Mouse (Mus musculus) MEL (cell line): ENCODE results near the gene Bpifa1. TPM values are rescaled to one million over a fixed set of nuclear protein-coding genes. Genes with fewer than 3 reads are reported as not detected.
A peak's percentile ranks its signal among the peaks of the same experiment; 100 is the strongest.

Source experiments
- DNase-seq: peaks from one replicate; pipeline ENCODE4 v3.0.0; 2011; ENCODE audit warnings: low read depth, low spot score
- H3K27ac ChIP-seq: 2 replicates; pipeline ENCODE4 v1.5.1; 2012; ENCODE audit warnings: low read depth, mild to moderate bottlenecking, control low read depth, low read length, moderate library complexity; ENCODE audit not compliant: control insufficient read depth
- H3K27me3 ChIP-seq, 2 experiments: fragments of 150-350 bp in 1 of 2; sonication (generic) in 1 of 2; 2 replicates each; pipeline ENCODE4 v1.6.1; 2012; ENCODE audit warnings: low read length in 2 of 2, mild to moderate bottlenecking in 2 of 2, improper control_type of control experiment in 1 of 2, moderate library complexity in 1 of 2; ENCODE audit not compliant: insufficient read depth in 2 of 2, control insufficient read depth in 1 of 2
- H3K36me3 ChIP-seq, 2 experiments: 2 replicates each; pipeline ENCODE4 v1.6.1; 2012 to 2014; ENCODE audit warnings: low read length in 2 of 2, improper control_type of control experiment in 1 of 2, inconsistent platforms in 1 of 2, mild to moderate bottlenecking in 1 of 2; ENCODE audit not compliant: insufficient read depth in 2 of 2, control insufficient read depth in 1 of 2
- H3K4me1 ChIP-seq, 2 experiments: fragments of 150-350 bp in 1 of 2; sonication (generic) in 1 of 2; 2 replicates each; pipeline ENCODE4 v1.6.1; 2012; ENCODE audit warnings: low read length in 2 of 2, improper control_type of control experiment in 1 of 2, mild to moderate bottlenecking in 1 of 2; ENCODE audit not compliant: insufficient read depth in 2 of 2, control insufficient read depth in 1 of 2
- H3K4me3 ChIP-seq, 2 experiments: fragments of 150-350 bp in 1 of 2; sonication (generic) in 1 of 2; 2 replicates each; pipeline ENCODE4 v1.5.1; 2012; ENCODE audit warnings: low read depth in 2 of 2, low read length in 2 of 2, mild to moderate bottlenecking in 2 of 2, moderate library complexity in 2 of 2, control low read depth in 1 of 2, improper control_type of control experiment in 1 of 2; ENCODE audit not compliant: control insufficient read depth in 1 of 2, insufficient read depth in 1 of 2
- H3K79me2 ChIP-seq: 2 replicates; pipeline ENCODE4 v1.6.1; 2012; ENCODE audit warnings: mild to moderate bottlenecking, low read length, moderate library complexity; ENCODE audit not compliant: control insufficient read depth, poor library complexity, insufficient read depth
- H3K9ac ChIP-seq: 2 replicates; pipeline ENCODE4 v1.6.1; 2012; ENCODE audit warnings: low read depth, mild to moderate bottlenecking, control low read depth, low read length, moderate library complexity; ENCODE audit not compliant: control insufficient read depth, poor library complexity, severe bottlenecking
- H3K9me3 ChIP-seq: fragments of 150-350 bp; sonication (generic); replicated peaks from 2 replicates; pipeline ENCODE4 v1.6.1; 2012; ENCODE audit warnings: mild to moderate bottlenecking, low read length, improper control_type of control experiment, moderate library complexity; ENCODE audit not compliant: insufficient read depth
- BHLHE40 ChIP-seq: IDR thresholded peaks from 2 replicates; pipeline ENCODE4 v1.6.1; 2012; ENCODE audit warnings: low read depth, mild to moderate bottlenecking, inconsistent platforms, low read length, improper control_type of control experiment, borderline replicate concordance
- CHD2 ChIP-seq: IDR thresholded peaks from 2 replicates; pipeline ENCODE4 v1.6.1; 2011; ENCODE audit warnings: low read length, improper control_type of control experiment
- CTCF ChIP-seq, 3 experiments: IDR thresholded peaks in 2 of 3; conservative IDR thresholded peaks in 1 of 3; 2 replicates each; pipeline ENCODE4 v1.5.1; 2011 to 2012; ENCODE audit warnings: low read length in 3 of 3, low read depth in 2 of 3, mild to moderate bottlenecking in 2 of 3, improper control_type of control experiment in 1 of 3, inconsistent platforms in 1 of 3, mixed read lengths in 1 of 3, moderate library complexity in 1 of 3; ENCODE audit not compliant: control insufficient read depth in 1 of 3, insufficient read depth in 1 of 3, poor library complexity in 1 of 3, severe bottlenecking in 1 of 3
- GATA1 ChIP-seq: IDR thresholded peaks from 2 replicates; pipeline ENCODE4 v1.6.1; 2011; ENCODE audit warnings: low read depth, low read length, improper control_type of control experiment
- MAZ ChIP-seq: IDR thresholded peaks from 2 replicates; pipeline ENCODE4 v1.6.1; 2012; ENCODE audit warnings: low read depth, mild to moderate bottlenecking, inconsistent platforms, low read length, improper control_type of control experiment
- MEF2A ChIP-seq: IDR thresholded peaks from 2 replicates; pipeline ENCODE4 v1.6.1; 2014; ENCODE audit warnings: low read depth, mild to moderate bottlenecking, inconsistent platforms, low read length, improper control_type of control experiment; ENCODE audit not compliant: poor library complexity, insufficient replicate concordance, severe bottlenecking; ENCODE audit errors: extremely low read depth
- RAD21 ChIP-seq: IDR thresholded peaks from 2 replicates; pipeline ENCODE4 v1.6.1; 2011; ENCODE audit warnings: mild to moderate bottlenecking, low read depth, low read length, improper control_type of control experiment
- SIN3A ChIP-seq: IDR thresholded peaks from 2 replicates; pipeline ENCODE4 v1.6.1; 2012; ENCODE audit warnings: low read length, improper control_type of control experiment, inconsistent platforms
- SMC3 ChIP-seq: IDR thresholded peaks from 2 replicates; pipeline ENCODE4 v1.6.1; 2011; ENCODE audit warnings: low read depth, low read length, improper control_type of control experiment
- ZKSCAN1 ChIP-seq: IDR thresholded peaks from 2 replicates; pipeline ENCODE4 v1.6.1; 2012; ENCODE audit warnings: low read depth, mild to moderate bottlenecking, inconsistent platforms, low read length, improper control_type of control experiment, moderate library complexity
- ZNF384 ChIP-seq: IDR thresholded peaks from 2 replicates; pipeline ENCODE4 v1.6.1; 2012; ENCODE audit warnings: low read depth, mild to moderate bottlenecking, inconsistent platforms, low read length, improper control_type of control experiment
- polyA plus RNA-seq, 2 experiments: library from polyadenylated mRNA; stranded (reverse) in 1 of 2; unstranded in 1 of 2; fragments of >175 nt in 1 of 2; fragments of >200 nt in 1 of 2; gene quantifications; 2 replicates each; pipeline versions ENCODE4 v1.2.1 to v1.2.4; 2012; ENCODE audit warnings: low replicate concordance in 2 of 2, low read depth in 1 of 2; ENCODE audit not compliant: insufficient read length in 2 of 2, insufficient read depth in 1 of 2, missing spikeins in 1 of 2
- total RNA-seq: library from RNA; depleted of rRNA; stranded (reverse); fragments of 300-350 nt; gene quantifications from 2 replicates; pipeline ENCODE4 v1.2.3, GENCODE M21; 2012

The Bpifa1 gene
- total and polyA plus RNA-seq, 3 experiments = not detected

GRCm38 (mm10) chr2:154147496-154147895, 4.8 kb downstream of the Bpifa1 start:
- no peak overlapping the region for H3K27ac ChIP-seq
- DNase-seq = no peak
- no peaks in the 10 kb centered on the region for H3K79me2 ChIP-seq

GRCm38 (mm10) chr2:154158433-154158832, 15.8 kb downstream of the Bpifa1 start:
- Histone ChIP-seq H3K27me3 (no peaks in the 10 kb centered on the region), H3K79me2 (no peaks in the 10 kb centered on the region), H3K4me3 (no peak overlapping the region), H3K9me3 (no peaks in the 10 kb centered on the region), H3K36me3 (no peaks in the 10 kb centered on the region), H3K27ac (no peak overlapping the region), H3K9ac (no peak overlapping the region), H3K4me1 (no peaks in the 10 kb centered on the region)
- peak; percentile 39 for DNase-seq
- TF ChIP-seq RAD21 (peak; percentile 9; the same call in 1 of the 2 replicates), ZNF384 (peak; percentile 66), SMC3 (peak; percentile 45), ZKSCAN1 (no peak), MEF2A (no peak), SIN3A (no peak), CTCF (IDR thresholded peaks at IDR 0.05 in 2 of 3, conservative IDR thresholded peaks at IDR 0.05 in 1 of 3; ENCODE audit: control insufficient read depth in 1 of 3, insufficient read depth in 1 of 3, low read depth in 2 of 3, low read length in 3 of 3, poor library complexity in 1 of 3, severe bottlenecking in 1 of 3) (peak; percentile 66 to 82 (median 71)), MAZ (no peak)

More at GRCm38 (mm10) chr2:154147496-154147895, 4.8 kb downstream of the Bpifa1 start:
- no peak for TF ChIP-seq CHD2
- TF ChIP-seq SMC3 = no peak
- TF ChIP-seq BHLHE40 = no peak
- Histone ChIP-seq H3K4me1 (no peaks in the 10 kb centered on the region), H3K9me3 (no peaks in the 10 kb centered on the region), H3K27me3 (no peaks in the 10 kb centered on the region), H3K4me3 (no peak overlapping the region), H3K36me3 (no peaks in the 10 kb centered on the region), H3K9ac (no peak overlapping the region)

GRCm38 (mm10) chr2:154162307-154162706, 19.6 kb downstream of the Bpifa1 start, which contains the start of gene Bpifa5:
TSS of gene Bpifa5 (plus strand) at chr2:154162607.
- H3K4me1 ChIP-seq = no peaks in the 10 kb centered on the region
- H3K9me3 ChIP-seq = no peaks in the 10 kb centered on the region
- no peak for DNase-seq
- H3K79me2 ChIP-seq = no peaks in the 10 kb centered on the region
- no peaks in the 10 kb centered on the region for H3K36me3 ChIP-seq
- H3K4me3 ChIP-seq = no peak within 1 kb of the TSS
- no peak for TF ChIP-seq GATA1
- no peak within 1 kb of the TSS for H3K27ac ChIP-seq
- no peak within 1 kb of the TSS for H3K9ac ChIP-seq
- H3K27me3 ChIP-seq = no peaks in the 10 kb centered on the region
